Mouse (Mus musculus) E14TG2a.4 (cell line): Measurements from ENCODE around the gene Ipo7.
A peak's percentile ranks its signal among the peaks of the same experiment; 100 is the strongest.

Source experiments
- H3K27me3 ChIP-seq: 2 replicates; pipeline ENCODE4 v1.6.1; 2014; ENCODE audit warnings: low read length, control low read depth; ENCODE audit not compliant: insufficient read depth
- H3K36me3 ChIP-seq: 2 replicates; pipeline ENCODE4 v1.6.1; 2014; ENCODE audit warnings: low read length, control low read depth; ENCODE audit not compliant: insufficient read depth
- H3K4me1 ChIP-seq: replicated peaks from 2 replicates; pipeline ENCODE4 v1.6.1; 2014; ENCODE audit warnings: low read depth, low read length, control low read depth
- H3K4me3 ChIP-seq: replicated peaks from 2 replicates; pipeline ENCODE4 v1.5.1; 2014; ENCODE audit warnings: mild to moderate bottlenecking, low read length
- H3K9me3 ChIP-seq: 2 replicates; pipeline ENCODE4 v1.6.1; 2014; ENCODE audit warnings: low read length, control low read depth
- CTCF ChIP-seq: conservative IDR thresholded peaks from 2 replicates; pipeline ENCODE4 v1.5.1; 2014; ENCODE audit warnings: low read length
- NANOG ChIP-seq: IDR thresholded peaks from 2 replicates; pipeline ENCODE4 v1.6.1; 2014; ENCODE audit warnings: borderline replicate concordance, low read length, mixed read lengths
- POU5F1 ChIP-seq: IDR thresholded peaks from 2 replicates; pipeline ENCODE4 v1.6.1; 2014; ENCODE audit warnings: low read length, borderline replicate concordance

The Ipo7 gene

DNA sequence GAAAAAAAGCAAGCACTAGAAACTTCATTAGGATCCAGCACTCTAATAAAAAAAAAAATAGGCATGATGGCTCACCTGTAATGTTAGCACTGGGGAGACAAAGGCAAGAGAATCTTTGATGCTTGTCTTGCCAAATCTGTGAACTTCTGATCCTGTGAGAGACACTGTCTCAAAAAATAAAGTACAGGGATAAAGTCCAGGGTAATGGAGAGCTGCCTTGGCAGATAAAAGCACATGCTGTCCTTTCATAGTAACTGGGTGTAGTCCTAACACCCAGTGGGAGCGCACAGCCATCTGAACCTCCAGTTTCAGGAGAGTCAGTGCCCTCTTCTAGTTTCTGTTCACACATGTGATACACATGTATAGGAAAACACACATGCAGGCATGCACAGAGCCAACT lies 26.8 kb upstream of the Ipo7 start:
- Histone ChIP-seq H3K27me3 (no peaks in the 10 kb centered on the region), H3K9me3 (no peaks in the 10 kb centered on the region), H3K36me3 (no peaks in the 10 kb centered on the region), H3K4me3 (no peak overlapping the region), H3K4me1 (peaks cover 27% of the 10 kb centered on the region)
- TF ChIP-seq CTCF: no peak
- TF ChIP-seq NANOG: no peak
- TF ChIP-seq POU5F1: no peak

DNA sequence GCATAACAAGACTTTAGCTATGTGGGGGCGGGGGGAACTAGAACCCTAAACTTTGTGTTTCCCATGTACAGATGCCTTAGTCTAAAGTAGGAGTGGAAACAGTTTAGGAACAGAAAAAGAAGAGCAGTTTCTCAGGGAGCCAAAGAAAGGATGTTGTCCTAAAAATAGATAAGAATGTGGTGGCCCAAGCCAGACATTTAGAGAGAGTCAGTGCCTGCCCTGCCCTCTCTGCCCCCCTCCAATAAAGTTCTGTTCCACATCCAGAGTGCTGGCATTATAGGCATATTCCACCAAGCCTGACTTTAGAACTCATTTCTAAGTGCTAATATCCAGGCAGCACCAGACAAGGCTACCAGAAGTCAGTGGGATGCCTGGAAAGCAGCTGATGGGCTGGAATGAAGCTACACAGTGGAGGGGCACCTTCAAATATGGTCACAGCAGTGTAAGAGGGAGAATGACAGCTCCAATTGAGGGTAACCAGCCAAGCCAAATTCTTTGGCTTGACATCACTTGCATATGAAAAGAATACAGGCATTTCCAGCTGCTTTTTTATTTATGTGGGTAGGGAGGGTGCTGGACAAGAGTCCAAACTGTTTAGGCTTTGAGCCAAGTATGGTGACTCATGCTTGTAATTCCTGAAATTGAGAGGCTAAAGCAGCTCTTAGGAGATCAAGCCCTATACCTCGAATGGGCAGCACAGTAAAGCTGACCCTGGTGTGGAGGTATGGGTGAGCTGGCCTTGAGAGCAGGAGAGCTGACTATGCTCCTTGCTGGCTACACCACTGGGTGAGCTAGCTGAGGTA lies 24.7 kb upstream of the Ipo7 start:
- TF ChIP-seq CTCF: no peak
- TF ChIP-seq NANOG: no peak
- TF ChIP-seq POU5F1: no peak
- peaks cover 36% of the 10 kb centered on the region for H3K4me1 ChIP-seq
- H3K4me3 ChIP-seq: no peak overlapping the region
- no peaks in the 10 kb centered on the region for H3K9me3 ChIP-seq
- no peaks in the 10 kb centered on the region for H3K27me3 ChIP-seq
- no peaks in the 10 kb centered on the region for H3K36me3 ChIP-seq

DNA sequence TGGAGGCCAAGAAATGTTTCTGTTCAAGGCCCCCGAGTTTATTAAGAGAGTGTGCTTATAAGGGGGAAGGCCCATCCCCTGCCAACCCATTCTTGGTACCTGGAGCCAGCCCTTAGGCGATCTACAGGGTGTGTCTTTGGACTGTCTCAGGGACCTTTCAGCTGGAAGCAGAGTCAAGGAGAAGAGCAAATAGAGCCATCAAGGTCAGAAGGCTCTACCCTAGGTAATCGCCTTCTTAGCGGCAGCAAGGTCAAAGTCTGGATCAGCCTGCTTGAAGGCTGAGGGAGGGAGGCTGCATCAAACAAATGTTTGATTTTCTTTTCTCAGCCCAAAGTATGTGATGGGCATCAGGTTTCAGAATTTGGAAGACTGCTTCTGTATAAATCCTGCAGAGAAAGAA lies 19.7 kb upstream of the Ipo7 start:
- H3K4me3 ChIP-seq: 0 out of 2 replicates have a peak overlapping the region, but pooled peaks have one; percentile 3
- no peaks in the 10 kb centered on the region for H3K9me3 ChIP-seq
- peaks cover 54% of the 10 kb centered on the region for H3K4me1 ChIP-seq
- 0 out of 2 replicates have a peak, but pooled peaks cover 5% of the 10 kb centered on the region for H3K27me3 ChIP-seq
- TF ChIP-seq POU5F1 (no peak), NANOG (peak; percentile 62)
- no peaks in the 10 kb centered on the region for H3K36me3 ChIP-seq

DNA sequence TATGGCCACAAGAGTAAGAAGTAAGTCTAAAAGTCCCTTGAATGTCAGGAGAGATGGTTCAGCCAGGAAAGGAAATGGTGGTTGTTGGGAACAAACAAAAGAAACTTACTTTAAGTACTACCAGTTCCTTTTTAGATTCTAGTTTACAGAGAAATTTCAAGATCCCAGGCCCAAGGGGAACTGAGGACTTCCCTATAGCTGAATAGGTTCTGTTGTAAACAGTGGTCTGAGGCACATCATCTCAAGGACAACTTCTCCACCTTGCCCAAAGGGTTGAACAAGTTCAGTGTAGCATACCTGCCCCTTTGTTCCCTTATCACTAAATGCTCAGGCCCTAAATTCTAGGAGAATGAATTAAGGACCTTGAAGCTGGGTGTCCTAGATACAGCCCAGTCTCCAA lies 16.0 kb upstream of the Ipo7 start:
- Histone ChIP-seq H3K36me3 (no peaks in the 10 kb centered on the region), H3K9me3 (no peaks in the 10 kb centered on the region), H3K4me1 (peaks cover 65% of the 10 kb centered on the region), H3K4me3 (no peak overlapping the region), H3K27me3 (0 out of 2 replicates have a peak, but pooled peaks cover 6% of the 10 kb centered on the region)
- TF ChIP-seq NANOG: no peak
- TF ChIP-seq CTCF: no peak

DNA sequence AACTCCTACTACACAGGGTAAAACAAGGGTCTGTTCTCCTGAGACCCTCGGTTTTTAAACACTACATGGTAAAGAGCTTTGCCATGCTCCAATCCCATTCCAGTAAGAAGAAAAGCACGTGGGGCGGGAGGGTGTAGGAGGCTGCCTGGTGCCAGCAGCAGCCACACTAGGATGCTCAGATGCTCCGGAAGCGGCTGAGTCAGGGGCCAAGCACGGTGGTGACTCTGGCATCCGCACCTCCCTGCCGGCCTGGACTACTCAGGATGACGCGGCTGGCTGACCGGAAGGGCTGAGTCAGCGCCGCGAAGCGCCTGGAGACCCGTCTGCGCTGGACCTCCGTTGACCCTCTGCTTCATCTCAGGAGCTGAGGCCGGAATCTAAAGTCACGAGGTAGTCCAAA lies 15.1 kb upstream of the Ipo7 start:
- 0 out of 2 replicates have a peak, but pooled peaks cover 6% of the 10 kb centered on the region for H3K27me3 ChIP-seq
- peak overlapping the region; percentile 56 for H3K4me3 ChIP-seq
- no peaks in the 10 kb centered on the region for H3K36me3 ChIP-seq
- peaks cover 62% of the 10 kb centered on the region for H3K4me1 ChIP-seq
- H3K9me3 ChIP-seq: no peaks in the 10 kb centered on the region
- TF ChIP-seq POU5F1: no peak
- TF ChIP-seq NANOG: no peak
- TF ChIP-seq CTCF: no peak

DNA sequence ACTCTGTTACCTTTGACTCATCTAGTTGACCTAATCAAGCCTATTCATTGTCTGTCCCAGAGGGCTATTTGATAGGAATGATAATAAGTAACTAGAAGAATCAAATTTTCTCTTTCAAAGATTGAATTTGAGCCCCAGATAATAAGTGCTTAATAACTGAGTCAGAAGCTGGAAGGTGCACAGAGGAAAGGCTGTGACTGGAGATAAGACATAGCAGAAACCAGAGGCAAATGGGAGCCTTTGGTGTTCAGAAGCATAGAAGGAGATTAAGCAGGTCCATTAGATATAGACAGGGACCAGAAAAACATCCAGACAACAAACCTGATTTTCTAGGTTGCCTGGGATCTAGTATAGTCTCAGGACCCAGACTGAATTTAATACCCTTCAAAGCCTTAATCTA lies 12.1 kb upstream of the Ipo7 start:
- Histone ChIP-seq H3K4me3 (no peak overlapping the region), H3K9me3 (no peaks in the 10 kb centered on the region), H3K27me3 (0 out of 2 replicates have a peak, but pooled peaks cover 6% of the 10 kb centered on the region), H3K36me3 (no peaks in the 10 kb centered on the region), H3K4me1 (peaks cover 55% of the 10 kb centered on the region)
- no peak for TF ChIP-seq CTCF
- no peak for TF ChIP-seq NANOG
- no peak for TF ChIP-seq POU5F1

DNA sequence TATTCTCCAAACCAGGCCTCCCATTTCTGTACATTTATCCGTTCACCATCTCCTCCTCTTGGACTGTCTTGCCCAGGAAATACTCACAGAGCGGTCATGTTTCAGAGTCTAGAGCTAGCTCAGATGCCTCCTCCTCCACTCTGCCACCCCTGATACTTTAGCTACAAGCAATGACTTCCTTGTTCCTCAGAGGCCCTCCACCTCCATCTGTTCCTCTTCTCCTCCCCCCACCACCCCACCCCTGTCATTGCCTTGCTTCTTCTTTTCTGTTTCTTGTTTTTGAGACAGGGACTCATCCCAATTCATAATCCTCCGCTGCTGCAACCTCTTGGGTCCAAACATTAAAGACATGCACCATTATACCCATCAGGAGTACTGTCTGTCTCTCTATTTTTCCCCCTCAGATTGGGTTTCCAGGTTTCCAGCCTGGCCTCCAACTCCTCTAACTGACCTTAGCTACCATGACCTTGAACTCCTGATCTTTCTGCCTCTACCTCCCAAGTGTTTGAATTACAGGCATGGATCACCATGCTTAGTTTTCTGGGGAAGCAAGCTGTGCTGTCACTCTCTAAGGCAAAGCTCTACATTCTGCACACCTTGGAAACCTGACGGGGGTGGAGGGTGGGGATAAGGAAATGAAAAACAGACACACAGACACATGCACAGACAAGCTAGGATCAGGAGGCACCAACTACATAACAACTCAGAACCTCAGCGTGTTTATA lies 11.4 kb upstream of the Ipo7 start:
- Histone ChIP-seq H3K9me3 (no peaks in the 10 kb centered on the region), H3K27me3 (0 out of 2 replicates have a peak, but pooled peaks cover 6% of the 10 kb centered on the region), H3K4me3 (no peak overlapping the region), H3K36me3 (no peaks in the 10 kb centered on the region), H3K4me1 (peaks cover 53% of the 10 kb centered on the region)
- TF ChIP-seq POU5F1 (no peak), NANOG (peak; percentile 45; the same call in 1 of the 2 replicates)

DNA sequence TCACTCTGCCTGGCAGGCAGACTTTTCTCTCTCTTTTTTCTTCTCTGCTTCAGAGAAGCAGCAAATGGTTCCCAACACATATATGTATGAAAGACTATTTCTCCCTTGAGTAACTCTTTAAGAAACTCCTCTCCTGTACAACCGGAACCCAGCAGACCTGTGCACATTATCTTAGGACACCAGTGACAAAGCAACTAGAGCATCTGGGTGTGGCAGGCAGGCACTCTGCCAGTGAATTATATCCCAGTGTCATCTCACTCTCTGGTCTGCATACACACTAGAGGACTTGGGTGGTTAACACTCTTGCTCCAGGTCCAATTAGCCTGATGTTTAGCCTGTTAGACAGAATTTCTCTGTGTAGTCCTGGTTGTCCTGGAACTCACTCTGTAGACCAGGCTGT lies 9.6 kb upstream of the Ipo7 start:
- no peak for TF ChIP-seq CTCF
- no peak for TF ChIP-seq POU5F1
- no peak for TF ChIP-seq NANOG
- Histone ChIP-seq H3K9me3 (no peaks in the 10 kb centered on the region), H3K4me3 (no peak overlapping the region), H3K27me3 (no peaks in the 10 kb centered on the region), H3K36me3 (no peaks in the 10 kb centered on the region), H3K4me1 (peaks cover 35% of the 10 kb centered on the region)
